Mouse (Mus musculus) kidney, adult 2 months (tissue): ENCODE measurements around the gene Gys2.

Experiments
- CTCF ChIP-seq: fragments of 200-500 bp; conservative IDR thresholded peaks from 2 replicates; pipeline ENCODE4 v1.5.1; 2011; ENCODE audit warnings: low read depth, mild to moderate bottlenecking, control low read depth, low read length, moderate library complexity, mixed read lengths; ENCODE audit not compliant: insufficient read depth, insufficient read length
- POLR2A ChIP-seq: fragments of 200-500 bp; IDR thresholded peaks from one replicate; pipeline ENCODE4 v1.6.1; 2011; ENCODE audit warnings: low read depth, low read length, control low read depth

DNA sequence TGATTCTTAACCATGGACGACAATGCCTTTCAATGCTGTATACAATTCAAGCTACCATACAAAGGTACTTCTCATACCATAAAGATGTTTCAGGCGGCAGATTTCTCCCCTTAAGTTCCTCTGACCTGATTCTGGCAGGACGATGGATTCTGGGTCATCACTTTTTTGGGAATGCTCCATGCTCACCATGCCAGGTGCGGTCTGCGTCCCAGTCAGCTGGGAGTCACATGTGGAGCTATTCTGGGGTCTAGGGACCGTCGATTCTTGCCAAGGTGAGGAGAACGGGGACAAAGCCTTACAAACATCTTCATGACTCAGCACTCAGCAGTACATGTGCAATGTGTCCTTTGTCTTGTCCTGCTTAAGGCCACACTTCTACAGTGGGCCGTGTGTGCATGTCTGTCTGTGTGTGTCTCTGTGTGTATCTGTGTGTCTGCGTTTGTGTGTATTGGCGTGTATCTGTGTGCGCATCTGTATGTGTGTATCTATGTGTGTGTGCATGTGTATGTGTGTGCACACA is 48.7 kb upstream of the Gys2 start:
- no peak for TF ChIP-seq CTCF
- TF ChIP-seq POLR2A = no peak
